Mouse (Mus musculus) limb, embryonic 12.5 days (tissue): ENCODE data around the gene Gm4131. TPM values are rescaled to one million over a fixed set of nuclear protein-coding genes. Genes with fewer than 3 reads are reported as not detected.

Experiments used
- ATAC-seq: fragments of 200-750 bp; cut with Nextera tagmentation; 2 replicates; pipeline ENCODE4 v1.8.0; 2017; ENCODE audit warnings: low read depth, moderate TSS enrichment; ENCODE audit not compliant: insufficient number of reproducible peaks, insufficient read depth, low FRiP score, low TSS enrichment
- H3K27ac ChIP-seq: fragments of 300-500 bp; sonication (generic); 2 replicates; pipeline ENCODE4 v1.5.1; 2016; ENCODE audit warnings: mild to moderate bottlenecking, moderate library complexity
- H3K27me3 ChIP-seq: fragments of 300-500 bp; sonication (generic); 2 replicates; pipeline ENCODE4 v1.6.1; 2016; ENCODE audit warnings: mild to moderate bottlenecking, moderate library complexity
- H3K36me3 ChIP-seq: fragments of 300-500 bp; sonication (generic); 2 replicates; pipeline ENCODE4 v1.6.1; 2016; ENCODE audit warnings: mild to moderate bottlenecking, moderate library complexity
- H3K4me1 ChIP-seq: fragments of 300-500 bp; sonication (generic); replicated peaks from 2 replicates; pipeline ENCODE4 v1.6.1; 2016
- H3K4me2 ChIP-seq: fragments of 300-500 bp; sonication (generic); 2 replicates; pipeline ENCODE4 v1.6.1; 2016; ENCODE audit warnings: mild to moderate bottlenecking, moderate library complexity
- H3K4me3 ChIP-seq: fragments of 300-500 bp; sonication (generic); replicated peaks from 2 replicates; pipeline ENCODE4 v1.5.1; 2016; ENCODE audit warnings: mild to moderate bottlenecking
- H3K9ac ChIP-seq: fragments of 300-500 bp; sonication (generic); replicated peaks from 2 replicates; pipeline ENCODE4 v1.6.1; 2016; ENCODE audit warnings: mild to moderate bottlenecking, moderate library complexity
- H3K9me3 ChIP-seq: fragments of 300-500 bp; sonication (generic); 2 replicates; pipeline ENCODE4 v1.6.1; 2016; ENCODE audit warnings: mild to moderate bottlenecking, moderate library complexity
- WGBS: fragments of 180-500 bp; shearing (Covaris S2); methylation state at CpG from one replicate; pipeline ENCODE4 v1.1.7; 2016; 5-methylcytosine and 5-hydroxymethylcytosine counted together
- polyA plus RNA-seq: library from polyadenylated mRNA; unstranded; fragments of >200 nt; fragmentation: Nextera tagmentation; extraction: Ambion mirVana; gene quantifications from 2 replicates; pipeline ENCODE4 v1.2.1, GENCODE M21; 2016

The Gm4131 gene
- polyA plus RNA-seq, 1 experiment from 2014 or later: not detected

- Histone ChIP-seq H3K27me3 (no peaks in the 10 kb centered on the region), H3K27ac (no peak overlapping the region), H3K4me3 (no peak overlapping the region), H3K4me2 (no peak overlapping the region), H3K4me1 (0 out of 2 replicates have a peak, but pooled peaks cover 3% of the 10 kb centered on the region), H3K36me3 (no peaks in the 10 kb centered on the region), H3K9ac (no peak overlapping the region), H3K9me3 (no peaks in the 10 kb centered on the region)
- WGBS: 72% methylated on average over 5 of the region's 5 CpGs
- ATAC-seq: no peak
Observed at GRCm38 (mm10) chr14:62493456-62493855, 73.3 kb downstream of the Gm4131 start.

GRCm38 (mm10) chr14:62492196-62492850 is 74.4 kb downstream of the Gm4131 start:
- 0 out of 2 replicates have a peak, but pooled peaks have one; percentile 20 for ATAC-seq

DNA sequence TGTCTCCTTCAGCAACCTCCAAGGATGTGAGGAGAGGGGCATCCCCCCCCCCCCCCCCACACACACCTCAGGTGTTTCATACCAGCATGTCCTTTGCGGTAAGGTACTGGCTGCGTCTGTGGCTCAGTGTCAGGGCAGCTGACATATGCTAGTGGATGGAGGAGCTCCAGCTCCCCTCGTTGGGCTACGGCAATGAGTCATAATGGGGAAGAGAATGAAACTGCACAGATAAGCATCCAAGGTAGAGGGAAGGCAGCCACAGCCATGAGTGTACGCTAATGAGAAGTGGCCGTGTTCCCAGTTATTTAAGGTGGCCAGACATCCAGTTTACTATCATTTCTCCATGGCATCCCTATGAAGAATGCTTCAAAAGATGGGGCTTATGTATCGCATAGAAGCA is 78.5 kb downstream of the Gm4131 start:
- Histone ChIP-seq H3K27ac (no peak overlapping the region), H3K4me2 (no peak overlapping the region), H3K27me3 (no peaks in the 10 kb centered on the region), H3K9me3 (no peaks in the 10 kb centered on the region), H3K9ac (no peak overlapping the region), H3K36me3 (no peaks in the 10 kb centered on the region), H3K4me3 (no peak overlapping the region), H3K4me1 (0 out of 2 replicates have a peak, but pooled peaks cover 3% of the 10 kb centered on the region)
- ATAC-seq: no peak
- WGBS: 90% methylated on average over 7 of the region's 7 CpGs

More at GRCm38 (mm10) chr14:62492196-62492850, 74.4 kb downstream of the Gm4131 start:
- Histone ChIP-seq H3K9ac (no peak overlapping the region), H3K4me3 (no peak overlapping the region), H3K36me3 (no peaks in the 10 kb centered on the region), H3K27me3 (no peaks in the 10 kb centered on the region), H3K4me1 (0 out of 2 replicates have a peak, but pooled peaks cover 3% of the 10 kb centered on the region), H3K27ac (no peak overlapping the region), H3K9me3 (no peaks in the 10 kb centered on the region), H3K4me2 (no peak overlapping the region)
- 37% methylated on average over 16 of the region's 16 CpGs for WGBS

DNA sequence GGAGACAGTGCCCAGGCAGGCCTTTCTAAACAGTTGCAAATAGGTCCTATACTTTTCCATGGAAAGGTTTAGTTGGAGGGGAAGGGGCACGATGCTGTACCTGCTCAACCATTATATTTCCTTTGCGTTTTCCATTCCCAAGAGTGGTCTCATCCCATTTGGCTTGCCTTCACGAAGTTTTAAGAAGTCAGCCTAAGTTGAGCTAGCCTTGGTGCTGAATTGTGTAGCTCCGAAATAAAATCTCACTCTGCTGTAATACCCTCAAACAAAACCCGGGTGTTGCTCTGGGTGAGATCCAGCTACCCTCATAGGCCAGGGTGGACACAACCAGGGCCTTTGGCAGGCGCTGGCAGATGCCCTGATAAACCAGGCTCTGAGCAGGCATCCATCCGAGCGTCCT is 85.3 kb downstream of the Gm4131 start:
- 48% methylated on average over 8 of the region's 8 CpGs for WGBS
- ATAC-seq: no peak
- Histone ChIP-seq H3K27ac (no peak overlapping the region), H3K36me3 (no peaks in the 10 kb centered on the region), H3K4me2 (no peak overlapping the region), H3K9ac (no peak overlapping the region), H3K4me3 (no peak overlapping the region), H3K27me3 (peaks cover 5% of the 10 kb centered on the region; the same call in 1 of the 2 replicates), H3K4me1 (no peaks in the 10 kb centered on the region; the same call in 1 of the 2 replicates), H3K9me3 (no peaks in the 10 kb centered on the region)

GRCm38 (mm10) chr14:62479395-62479794 is 87.3 kb downstream of the Gm4131 start:
- Histone ChIP-seq H3K4me2 (no peak overlapping the region), H3K27ac (no peak overlapping the region), H3K4me3 (no peak overlapping the region), H3K9me3 (no peaks in the 10 kb centered on the region), H3K4me1 (no peaks in the 10 kb centered on the region; the same call in 1 of the 2 replicates), H3K36me3 (no peaks in the 10 kb centered on the region), H3K27me3 (peaks cover 5% of the 10 kb centered on the region; the same call in 1 of the 2 replicates), H3K9ac (no peak overlapping the region)
- 41% methylated on average over 6 of the region's 6 CpGs for WGBS
- ATAC-seq: no peak

GRCm38 (mm10) chr14:62474481-62474880 is 92.2 kb downstream of the Gm4131 start:
- no peak overlapping the region for H3K27ac ChIP-seq
- no peaks in the 10 kb centered on the region for H3K9me3 ChIP-seq
- no peaks in the 10 kb centered on the region; the same call in 1 of the 2 replicates for H3K27me3 ChIP-seq
- H3K4me1 ChIP-seq: no peaks in the 10 kb centered on the region; the same call in 1 of the 2 replicates
- H3K9ac ChIP-seq: no peak overlapping the region
- WGBS: 65% methylated on average over 1 of the region's 1 CpGs
- no peak for ATAC-seq
- H3K4me3 ChIP-seq: no peak overlapping the region
- no peaks in the 10 kb centered on the region for H3K36me3 ChIP-seq
- no peak overlapping the region for H3K4me2 ChIP-seq

DNA sequence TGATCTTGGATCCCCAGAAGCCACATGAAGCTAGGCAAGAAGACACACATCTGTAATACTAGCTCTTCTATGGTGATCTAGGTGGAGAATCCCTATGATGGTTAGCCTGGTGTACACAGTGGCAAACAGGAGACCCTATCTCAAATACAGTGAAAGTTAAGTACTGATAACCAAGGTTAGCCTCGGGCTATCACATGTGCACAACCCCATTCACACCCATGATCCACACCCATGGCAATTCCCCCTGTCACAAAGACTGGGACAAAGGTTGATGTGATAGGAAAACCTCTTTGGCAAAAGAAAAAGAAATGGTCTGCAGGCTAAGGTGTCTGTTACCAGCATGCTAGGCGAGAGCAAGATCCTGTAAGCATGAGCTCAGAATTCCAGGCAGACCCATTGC is 94.7 kb downstream of the Gm4131 start:
- Histone ChIP-seq H3K27ac (no peak overlapping the region), H3K4me1 (no peaks in the 10 kb centered on the region), H3K27me3 (no peaks in the 10 kb centered on the region; the same call in 1 of the 2 replicates), H3K36me3 (no peaks in the 10 kb centered on the region), H3K9ac (no peak overlapping the region), H3K4me3 (no peak overlapping the region), H3K4me2 (no peak overlapping the region), H3K9me3 (no peaks in the 10 kb centered on the region)
- 76% methylated on average over 2 of the region's 2 CpGs for WGBS
- ATAC-seq: no peak

GRCm38 (mm10) chr14:62468753-62469125 is 98.0 kb downstream of the Gm4131 start:
- Histone ChIP-seq H3K4me2 (no peak overlapping the region), H3K9me3 (no peaks in the 10 kb centered on the region), H3K27ac (no peak overlapping the region), H3K36me3 (no peaks in the 10 kb centered on the region), H3K4me1 (peaks cover 8% of the 10 kb centered on the region), H3K9ac (no peak overlapping the region), H3K4me3 (no peak overlapping the region), H3K27me3 (peaks cover 9% of the 10 kb centered on the region; the same call in 1 of the 2 replicates)
- no peak for ATAC-seq
- 88% methylated on average over 5 of the region's 5 CpGs for WGBS

DNA sequence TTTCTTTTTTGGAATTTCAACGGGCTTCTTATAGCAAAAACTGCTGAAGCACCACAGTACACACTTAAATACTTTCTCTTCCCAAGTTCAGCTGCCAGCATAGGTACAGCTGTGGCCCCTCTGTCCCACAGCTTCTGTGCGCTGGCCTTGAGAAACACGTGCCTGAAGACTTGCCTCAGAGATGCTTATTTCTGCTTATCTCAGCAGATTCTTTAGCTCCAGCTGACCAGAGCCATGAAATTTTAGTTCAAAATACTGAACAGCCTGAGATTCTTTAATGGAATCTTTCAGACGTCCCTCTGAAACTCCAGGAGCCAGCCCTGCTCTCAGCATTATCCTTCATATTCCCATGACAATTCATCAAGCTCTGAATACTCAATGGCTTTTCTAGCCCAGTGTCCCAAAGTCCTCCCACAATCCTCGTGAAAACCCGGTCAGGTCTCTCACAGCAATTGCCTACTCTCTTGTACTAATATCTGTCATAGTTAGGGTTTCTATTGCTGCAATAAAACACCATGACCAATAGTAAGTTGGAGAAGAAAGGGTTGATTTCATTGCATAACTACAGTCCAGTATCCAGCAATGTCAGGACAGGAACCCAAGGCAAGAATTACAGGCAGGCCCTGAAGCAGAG is 98.5 kb downstream of the Gm4131 start:
- ATAC-seq: no peak
- WGBS: 70% methylated on average over 6 of the region's 6 CpGs
- H3K27ac ChIP-seq: no peak overlapping the region

DNA sequence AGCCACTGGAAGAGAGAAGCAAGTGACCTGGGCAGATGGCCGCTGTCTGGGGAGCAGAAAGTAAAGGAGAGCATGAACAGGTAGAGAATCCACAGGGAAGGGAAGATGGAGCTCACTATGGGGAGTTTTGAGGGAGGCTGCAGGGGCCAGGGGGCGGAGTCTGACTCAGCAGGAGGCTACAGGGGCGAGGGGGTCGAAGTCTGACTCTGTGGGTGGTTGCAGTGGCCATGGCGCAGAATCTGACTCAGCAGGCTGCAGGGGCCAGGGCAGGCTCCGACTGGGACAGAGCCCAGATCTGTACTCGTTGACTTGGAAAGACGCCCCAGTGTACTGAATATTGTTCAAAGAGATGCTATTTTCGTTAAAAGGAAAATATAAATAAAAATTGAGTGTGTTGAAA is 101.8 kb downstream of the Gm4131 start:
- Histone ChIP-seq H3K27me3 (peaks cover 9% of the 10 kb centered on the region; the same call in 1 of the 2 replicates), H3K4me3 (no peak overlapping the region), H3K9ac (no peak overlapping the region), H3K36me3 (no peaks in the 10 kb centered on the region), H3K4me2 (peak overlapping the region; percentile 32), H3K4me1 (peaks cover 8% of the 10 kb centered on the region), H3K27ac (no peak overlapping the region), H3K9me3 (no peaks in the 10 kb centered on the region)
- WGBS: 24% methylated on average over 9 of the region's 9 CpGs
- ATAC-seq: no peak

More for the DNA sequence above, 98.5 kb downstream of the Gm4131 start:
- Histone ChIP-seq H3K4me2 (no peak overlapping the region), H3K9ac (no peak overlapping the region), H3K27me3 (peaks cover 9% of the 10 kb centered on the region; the same call in 1 of the 2 replicates), H3K36me3 (no peaks in the 10 kb centered on the region), H3K4me3 (no peak overlapping the region), H3K9me3 (no peaks in the 10 kb centered on the region), H3K4me1 (peaks cover 8% of the 10 kb centered on the region)

DNA sequence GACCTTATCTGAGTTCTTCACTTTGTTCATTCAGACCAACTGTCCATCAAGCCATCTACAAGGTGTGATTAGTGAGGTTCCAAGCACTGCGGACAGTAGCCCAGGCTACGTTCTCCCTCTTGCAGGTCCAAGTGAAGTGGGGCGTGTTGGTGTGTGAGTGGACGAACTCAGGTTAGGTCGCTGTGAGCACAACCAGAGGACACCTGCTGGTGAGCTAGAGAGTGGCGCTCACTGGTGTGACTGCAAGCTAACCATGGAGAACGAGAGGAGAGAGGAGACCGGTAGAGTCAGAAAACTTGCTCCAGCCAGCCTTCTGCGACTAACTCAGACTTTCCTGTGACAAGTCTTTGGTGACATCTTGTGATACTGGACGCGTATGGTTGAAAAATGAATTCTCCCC is 107.2 kb downstream of the Gm4131 start:
- ATAC-seq: no peak
- Histone ChIP-seq H3K4me1 (peaks cover 2% of the 10 kb centered on the region; the same call in 1 of the 2 replicates), H3K36me3 (no peaks in the 10 kb centered on the region), H3K27ac (no peak overlapping the region), H3K27me3 (peaks cover 9% of the 10 kb centered on the region; the same call in 1 of the 2 replicates), H3K9ac (no peak overlapping the region), H3K9me3 (no peaks in the 10 kb centered on the region), H3K4me3 (no peak overlapping the region), H3K4me2 (no peak overlapping the region)
- WGBS: 69% methylated on average over 11 of the region's 11 CpGs
